Mouse (Mus musculus): ENCODE measurements around the gene Fn3krp.

Fn3krp gene

DNA sequence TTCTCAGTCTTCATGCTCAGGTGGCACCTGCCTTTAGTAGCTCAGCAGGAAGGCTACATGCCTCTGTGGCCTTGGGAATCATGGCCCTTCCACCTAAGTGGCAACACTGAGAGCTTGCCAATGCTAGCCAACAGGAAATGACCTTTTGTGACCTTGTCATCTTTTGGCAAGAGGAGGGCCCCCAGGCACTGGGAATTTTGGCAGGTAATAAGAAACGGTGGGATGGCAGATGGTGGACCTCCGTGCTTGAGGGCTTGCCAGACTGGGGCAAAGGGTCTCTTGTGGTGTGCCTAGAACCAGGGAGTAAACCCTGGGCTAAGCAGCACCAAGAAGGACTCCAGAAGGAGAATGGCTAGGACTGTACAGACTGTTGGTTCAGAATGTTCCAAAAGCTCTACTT, 20.9 kb downstream of the Fn3krp start:
- DNase-seq (ENCODE audit: low read depth, low spot score) = no peak

- no peak for DNase-seq (ENCODE audit: low read depth, low spot score)
These were observed 30.1 kb downstream of the Fn3krp start for GRCm38 (mm10) chr11:121451216-121451726.

DNA sequence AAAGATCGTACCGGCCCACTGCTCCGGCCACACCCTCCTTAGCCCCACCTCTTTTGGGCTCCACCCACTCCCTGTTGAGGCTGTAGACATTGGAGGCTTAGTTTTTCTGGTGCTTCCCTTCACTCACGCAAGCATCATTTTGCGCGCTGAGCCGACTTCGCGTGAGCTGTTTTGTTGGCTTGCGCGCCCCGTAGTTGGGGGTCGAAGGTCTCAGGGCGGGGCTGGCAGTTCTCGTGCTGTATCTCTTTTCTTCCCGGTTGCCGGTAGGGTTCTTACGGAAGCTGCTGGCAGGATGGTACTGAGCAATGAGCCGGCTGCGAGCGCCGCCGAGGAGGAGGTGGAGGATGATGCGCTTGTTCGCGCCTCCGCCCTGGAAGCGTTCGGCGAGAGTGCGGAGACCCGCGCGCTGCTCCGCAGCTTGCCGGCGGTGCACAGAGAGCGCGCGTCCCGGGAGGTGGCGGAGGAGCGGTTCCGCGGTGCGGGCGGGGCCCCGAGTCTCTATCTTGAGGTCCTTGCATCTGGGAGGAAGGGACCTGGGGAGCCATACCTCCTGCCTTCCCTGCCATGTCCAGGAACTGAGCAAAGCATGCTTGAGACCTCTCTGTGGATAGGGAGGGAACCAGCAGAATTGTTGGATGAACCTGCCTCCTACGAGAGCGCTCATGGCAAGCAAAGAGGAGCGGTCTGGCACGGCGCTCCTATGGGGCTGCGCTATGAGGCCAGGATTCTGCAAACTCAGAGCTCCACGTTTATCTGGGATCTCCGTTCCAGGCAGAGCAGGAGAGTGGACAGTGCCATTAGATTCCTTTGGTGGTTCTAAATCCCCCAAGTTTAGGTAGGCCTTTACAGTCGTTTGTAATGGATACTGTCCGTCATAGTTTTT, 30.8 kb downstream of the Fn3krp start, which contains the start of gene Tbcd:
Gene Tbcd, plus strand, starts transcription at position 197 of the 883 bp plus-strand sequence.
- DNase-seq (ENCODE audit: low read depth, low spot score) = peak; percentile 85

DNA sequence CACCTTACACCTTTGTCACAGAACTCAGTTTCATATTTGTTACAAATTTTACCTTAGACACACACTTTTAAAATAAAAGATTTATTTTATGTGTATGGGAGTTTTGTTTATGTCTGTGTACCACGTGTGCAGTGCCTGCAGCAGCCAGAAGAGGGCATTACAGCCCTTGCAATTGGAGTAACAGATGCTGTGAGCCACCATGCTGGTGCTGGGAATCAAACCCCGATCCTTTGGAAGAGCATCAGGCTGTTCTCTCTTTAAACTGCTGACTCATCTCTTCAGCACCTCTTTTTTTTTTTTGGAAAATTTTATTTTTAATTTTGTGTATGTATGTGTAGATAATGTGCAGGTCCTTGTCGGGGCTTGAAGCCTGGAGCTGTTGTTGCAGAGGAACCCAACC, 36.7 kb downstream of the Fn3krp start:
- no peak for DNase-seq (ENCODE audit: low read depth, low spot score)

DNA sequence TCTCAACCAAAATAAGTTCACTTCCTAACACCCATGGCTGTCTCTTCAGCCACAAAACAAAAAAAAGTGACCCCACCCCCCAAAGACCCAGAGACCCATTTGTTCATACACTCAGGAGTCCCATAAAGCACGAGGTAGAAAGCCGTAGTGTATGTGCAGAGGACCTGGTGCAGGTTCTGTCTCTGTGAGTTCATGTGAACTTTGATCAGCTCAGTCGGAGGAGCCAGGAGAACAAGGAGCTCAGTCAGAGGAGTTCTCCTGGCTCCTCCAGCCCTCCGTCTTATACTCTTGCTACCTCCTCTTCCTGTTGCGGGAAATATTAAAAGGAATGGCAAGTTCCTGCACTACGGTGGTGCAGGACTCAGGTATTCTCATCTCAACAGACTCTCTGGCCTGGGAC, 46.2 kb downstream of the Fn3krp start:
- DNase-seq (ENCODE audit: low read depth, low spot score) = no peak

GRCm38 (mm10) chr11:121474831-121475230, 53.6 kb downstream of the Fn3krp start:
- no peak for DNase-seq (ENCODE audit: low read depth, low spot score)

DNA sequence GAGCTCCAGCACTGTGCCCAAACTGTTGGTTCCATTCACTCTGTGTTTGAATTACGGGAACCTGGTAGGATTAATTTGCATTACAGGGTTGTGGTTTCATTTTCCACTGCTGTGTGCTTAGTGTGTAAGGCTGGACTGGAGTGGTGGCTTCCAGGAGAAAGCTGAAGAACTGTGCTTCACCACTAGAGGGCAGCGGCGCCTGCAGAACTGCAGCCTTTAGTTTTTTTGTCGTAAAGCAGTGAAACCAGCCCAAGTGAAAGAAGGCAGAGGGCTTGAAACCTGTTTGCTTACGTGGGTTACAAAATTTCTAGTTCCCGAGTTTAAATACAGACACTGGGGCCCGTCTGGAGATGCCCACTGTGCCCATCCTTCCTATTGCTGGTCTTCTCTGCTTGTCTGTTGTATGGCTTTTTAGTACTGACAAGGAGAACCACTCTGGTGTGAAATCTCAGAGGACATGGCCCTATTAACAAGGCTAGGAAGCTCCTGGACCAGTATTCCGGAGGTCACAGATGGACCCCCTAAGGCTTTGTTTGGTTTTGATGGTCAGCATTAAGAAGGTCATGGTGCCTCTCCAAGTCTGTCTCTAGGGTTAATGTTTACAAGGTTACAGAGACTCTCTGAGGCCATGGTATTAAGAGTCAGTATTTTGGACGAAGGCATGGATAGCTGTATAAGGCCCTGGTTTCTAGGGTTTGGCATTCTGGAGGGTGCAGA, 54.7 kb downstream of the Fn3krp start:
- DNase-seq (ENCODE audit: low read depth, low spot score) = peak; percentile 53

- DNase-seq (ENCODE audit: low read depth, low spot score) = no peak
These were observed 58.4 kb downstream of the Fn3krp start for GRCm38 (mm10) chr11:121479476-121480203.
